Mouse (Mus musculus): ENCODE data around the gene Nmnat2. TPM values are rescaled to one million over a fixed set of nuclear protein-coding genes. Genes with fewer than 3 reads are reported as not detected.
A peak's percentile ranks its signal among the peaks of the same experiment; 100 is the strongest.

The Nmnat2 gene
- polyA plus RNA-seq, 1 experiment from 2014 or later = 38.8 TPM

- Histone ChIP-seq H3K9ac (no peak overlapping the region), H3K27ac (no peak overlapping the region), H3K4me2 (no peak overlapping the region), H3K9me3 (replicated peaks) (no peaks in the 10 kb centered on the region), H3K36me3 (ENCODE audit: poor library complexity, severe bottlenecking) (no peaks in the 10 kb centered on the region), H3K4me3 (no peak overlapping the region), H3K27me3 (no peaks in the 10 kb centered on the region), H3K4me1 (peaks cover 29% of the 10 kb centered on the region)
- no peak for ATAC-seq
- 80% methylated on average over 6 of the region's 6 CpGs for WGBS
These were observed 76.6 kb downstream of the Nmnat2 start for GRCm38 (mm10) chr1:153031345-153031744.

DNA sequence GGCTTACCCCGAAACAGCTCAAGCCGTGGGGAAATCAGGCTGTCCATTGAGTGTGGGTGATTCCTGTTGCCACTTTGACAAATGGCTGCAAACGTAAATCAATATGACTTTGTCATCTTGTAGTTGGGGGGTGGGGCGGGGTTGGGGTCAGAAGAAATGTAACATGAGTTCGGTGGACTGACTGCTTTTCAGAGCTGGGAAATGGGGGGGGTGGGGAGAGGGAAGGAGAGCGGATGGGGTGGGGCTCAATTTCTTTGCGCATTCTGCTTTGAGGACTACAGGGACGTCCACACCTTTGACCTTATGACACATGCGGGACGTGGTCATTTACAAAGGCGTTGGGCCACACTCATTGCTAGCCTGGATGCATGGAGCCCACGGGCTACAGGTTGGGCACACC, 77.2 kb downstream of the Nmnat2 start:
- Histone ChIP-seq H3K4me3 (no peak overlapping the region), H3K4me1 (peaks cover 30% of the 10 kb centered on the region), H3K27ac (no peak overlapping the region), H3K9me3 (replicated peaks) (no peaks in the 10 kb centered on the region), H3K9ac (no peak overlapping the region), H3K4me2 (no peak overlapping the region), H3K27me3 (no peaks in the 10 kb centered on the region), H3K36me3 (ENCODE audit: poor library complexity, severe bottlenecking) (no peaks in the 10 kb centered on the region)
- 93% methylated on average over 12 of the region's 12 CpGs for WGBS
- no peak for ATAC-seq

DNA sequence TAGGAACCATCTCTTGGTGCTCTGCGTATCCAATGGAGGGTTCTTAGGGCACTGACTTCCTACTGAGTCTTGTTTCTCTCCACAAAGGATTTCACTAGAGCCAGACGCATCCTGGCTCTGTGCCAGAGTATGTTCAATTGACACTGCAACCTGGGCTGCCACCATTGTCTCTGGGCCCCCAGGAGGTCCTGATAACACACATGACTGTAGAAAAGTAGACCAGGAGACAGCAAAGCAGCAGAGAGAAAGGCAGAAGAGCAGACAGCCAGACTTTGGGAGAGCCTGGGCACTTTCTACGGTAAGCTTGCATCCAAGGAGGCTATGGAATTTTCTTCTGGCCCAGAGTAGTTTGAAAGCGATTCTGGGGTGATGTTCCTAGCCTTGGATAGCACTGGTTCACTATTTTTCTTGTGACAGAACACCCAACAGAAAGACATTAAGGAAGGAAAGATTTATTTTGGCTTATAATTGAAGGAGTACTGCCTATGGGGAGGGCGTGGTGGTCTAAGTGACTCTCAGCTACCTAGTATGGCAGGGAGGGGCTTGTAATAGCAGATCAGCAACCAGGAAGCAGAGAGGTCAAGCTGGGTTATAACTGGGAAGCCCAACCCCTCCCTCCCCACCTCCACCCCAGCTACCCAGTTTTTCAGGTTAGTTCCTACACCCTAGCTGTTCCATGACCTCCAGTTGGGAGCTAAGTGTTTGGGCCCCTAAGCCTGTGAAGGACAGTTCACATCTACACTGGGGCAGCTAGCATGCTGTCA, 78.5 kb downstream of the Nmnat2 start:
- no peak for ATAC-seq
- Histone ChIP-seq H3K27me3 (no peaks in the 10 kb centered on the region), H3K9me3 (replicated peaks) (no peaks in the 10 kb centered on the region), H3K27ac (peak overlapping the region; percentile 35; the same call in 1 of the 2 replicates), H3K4me2 (no peak overlapping the region), H3K4me3 (no peak overlapping the region), H3K4me1 (peaks cover 44% of the 10 kb centered on the region), H3K36me3 (ENCODE audit: poor library complexity, severe bottlenecking) (no peaks in the 10 kb centered on the region), H3K9ac (no peak overlapping the region)
- WGBS = 52% methylated on average over 5 of the region's 5 CpGs

- Histone ChIP-seq H3K4me2 (no peak overlapping the region), H3K27ac (no peak overlapping the region), H3K4me3 (no peak overlapping the region), H3K4me1 (peaks cover 45% of the 10 kb centered on the region), H3K9ac (no peak overlapping the region), H3K27me3 (no peaks in the 10 kb centered on the region), H3K9me3 (replicated peaks) (no peaks in the 10 kb centered on the region), H3K36me3 (ENCODE audit: poor library complexity, severe bottlenecking) (no peaks in the 10 kb centered on the region)
- no peak for ATAC-seq
- WGBS = 87% methylated on average over 7 of the region's 7 CpGs
These were observed 79.3 kb downstream of the Nmnat2 start for GRCm38 (mm10) chr1:153034064-153034463.

GRCm38 (mm10) chr1:153035328-153035944, 80.6 kb downstream of the Nmnat2 start:
- peak; percentile 66 for ATAC-seq
- H3K4me1 ChIP-seq = peaks cover 51% of the 10 kb centered on the region
- H3K4me3 ChIP-seq = no peak overlapping the region
- H3K4me2 ChIP-seq = peak overlapping the region; percentile 15; the same call in 1 of the 2 replicates
- peak overlapping the region; percentile 87 for H3K27ac ChIP-seq
- no peaks in the 10 kb centered on the region for H3K27me3 ChIP-seq
- H3K9me3 ChIP-seq (replicated peaks) = no peaks in the 10 kb centered on the region
- WGBS = 37% methylated on average over 6 of the region's 6 CpGs
- H3K36me3 ChIP-seq (ENCODE audit: poor library complexity, severe bottlenecking) = no peaks in the 10 kb centered on the region
- peak overlapping the region; percentile 40; the same call in 1 of the 2 replicates for H3K9ac ChIP-seq

DNA sequence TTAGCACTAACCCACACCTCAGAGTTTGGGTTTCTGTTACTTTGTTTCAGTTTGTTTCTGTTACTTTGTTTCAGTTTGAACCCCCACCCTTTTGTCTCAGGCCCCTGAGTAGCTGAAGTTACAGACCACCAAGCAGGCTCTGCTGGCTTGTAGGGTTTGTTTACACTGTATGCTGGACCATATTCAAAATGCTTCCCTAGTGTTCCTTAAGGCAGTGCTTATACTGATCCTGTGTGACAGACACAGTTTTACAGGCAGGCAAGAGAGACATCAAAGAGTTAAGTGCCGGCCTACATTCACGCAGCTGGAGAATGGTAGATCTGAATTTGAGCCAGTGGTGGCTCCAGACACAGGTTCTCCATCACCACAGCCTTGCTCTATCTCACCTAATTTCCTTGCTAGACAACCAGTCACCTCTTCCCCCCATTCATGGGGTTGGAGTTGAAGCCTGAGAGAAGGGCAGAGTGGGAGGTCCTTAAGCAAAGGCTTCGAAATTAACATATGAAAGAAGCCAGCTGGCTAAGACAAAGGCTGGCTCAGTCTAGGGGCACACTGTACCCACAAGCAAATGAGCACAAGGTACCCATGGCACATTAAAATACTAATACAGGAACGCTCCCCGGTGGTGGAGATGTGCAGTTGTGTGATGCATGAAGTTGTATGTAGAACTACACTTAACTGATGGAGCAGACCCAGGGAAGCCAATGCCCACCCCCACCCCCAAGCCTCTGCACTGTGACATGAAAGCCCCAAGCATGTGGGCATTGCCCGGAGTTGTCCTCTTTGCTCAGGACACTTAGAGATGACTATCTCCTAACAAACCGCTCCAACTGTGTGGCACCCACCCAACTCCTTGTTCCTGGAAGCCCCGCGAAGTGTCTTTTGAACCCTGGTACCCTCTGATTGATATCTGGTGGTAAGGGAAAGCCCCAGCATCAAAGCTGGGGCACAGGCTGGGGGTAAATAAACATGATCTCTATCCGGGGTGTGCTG, 82.9 kb downstream of the Nmnat2 start:
- peaks cover 50% of the 10 kb centered on the region for H3K4me1 ChIP-seq
- peak; percentile 91 for ATAC-seq
- no peak overlapping the region for H3K4me3 ChIP-seq
- no peaks in the 10 kb centered on the region for H3K36me3 ChIP-seq (ENCODE audit: poor library complexity, severe bottlenecking)
- no peak overlapping the region for H3K9ac ChIP-seq
- H3K27ac ChIP-seq = peak overlapping the region; percentile 87
- H3K9me3 ChIP-seq (replicated peaks) = no peaks in the 10 kb centered on the region
- H3K27me3 ChIP-seq = no peaks in the 10 kb centered on the region
- 0 out of 2 replicates have a peak overlapping the region, but pooled peaks have one; percentile 7 for H3K4me2 ChIP-seq
- 45% methylated on average over 10 of the region's 10 CpGs for WGBS

GRCm38 (mm10) chr1:153040091-153040490, 85.3 kb downstream of the Nmnat2 start:
- 12% methylated on average over 3 of the region's 3 CpGs for WGBS
- H3K4me1 ChIP-seq = peaks cover 50% of the 10 kb centered on the region
- no peak for ATAC-seq
- H3K36me3 ChIP-seq (ENCODE audit: poor library complexity, severe bottlenecking) = no peaks in the 10 kb centered on the region
- no peak overlapping the region for H3K9ac ChIP-seq
- H3K4me2 ChIP-seq = no peak overlapping the region
- no peaks in the 10 kb centered on the region for H3K9me3 ChIP-seq (replicated peaks)
- H3K4me3 ChIP-seq = no peak overlapping the region
- no peak overlapping the region for H3K27ac ChIP-seq
- H3K27me3 ChIP-seq = peaks cover 7% of the 10 kb centered on the region; the same call in 1 of the 2 replicates

- no peak overlapping the region for H3K4me3 ChIP-seq
- no peak overlapping the region for H3K27ac ChIP-seq
- no peak overlapping the region for H3K4me2 ChIP-seq
- no peaks in the 10 kb centered on the region for H3K36me3 ChIP-seq (ENCODE audit: poor library complexity, severe bottlenecking)
- H3K9ac ChIP-seq = no peak overlapping the region
- no peaks in the 10 kb centered on the region for H3K9me3 ChIP-seq (replicated peaks)
- peaks cover 43% of the 10 kb centered on the region for H3K4me1 ChIP-seq
- no peak for ATAC-seq
- peaks cover 14% of the 10 kb centered on the region; the same call in 1 of the 2 replicates for H3K27me3 ChIP-seq
- 77% methylated on average over 2 of the region's 2 CpGs for WGBS
These were observed 86.3 kb downstream of the Nmnat2 start for GRCm38 (mm10) chr1:153041046-153041445.

GRCm38 (mm10) chr1:153042318-153042717, 87.5 kb downstream of the Nmnat2 start:
- no peak for ATAC-seq
- H3K4me1 ChIP-seq = peaks cover 35% of the 10 kb centered on the region
- no peak overlapping the region for H3K4me2 ChIP-seq
- WGBS = 73% methylated on average over 2 of the region's 2 CpGs
- peaks cover 25% of the 10 kb centered on the region; the same call in 1 of the 2 replicates for H3K27me3 ChIP-seq
- H3K9ac ChIP-seq = no peak overlapping the region
- no peaks in the 10 kb centered on the region for H3K9me3 ChIP-seq (replicated peaks)
- no peak overlapping the region for H3K27ac ChIP-seq
- no peak overlapping the region for H3K4me3 ChIP-seq
- H3K36me3 ChIP-seq (ENCODE audit: poor library complexity, severe bottlenecking) = no peaks in the 10 kb centered on the region

DNA sequence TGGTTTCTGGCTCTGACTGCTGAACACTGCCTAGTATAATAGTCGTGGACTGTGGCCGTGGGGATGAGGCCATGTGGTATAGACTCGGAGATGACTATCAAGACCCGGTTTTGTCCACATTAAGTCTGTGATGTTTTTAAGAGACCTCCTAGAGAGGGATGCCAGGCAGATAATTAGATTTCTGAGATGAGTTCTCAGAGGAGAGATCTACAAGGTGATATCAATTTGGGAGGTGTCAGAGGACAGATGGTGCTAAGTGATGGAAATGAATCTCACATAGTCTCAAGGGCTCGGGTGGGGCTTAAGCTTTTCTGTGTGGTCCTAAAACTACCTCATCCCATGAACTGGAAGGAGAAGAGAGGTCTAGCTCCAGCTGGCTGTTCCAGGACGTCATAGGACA, 88.5 kb downstream of the Nmnat2 start:
- Histone ChIP-seq H3K27me3 (peaks cover 34% of the 10 kb centered on the region; the same call in 1 of the 2 replicates), H3K4me1 (peaks cover 30% of the 10 kb centered on the region), H3K4me2 (no peak overlapping the region), H3K9me3 (replicated peaks) (no peaks in the 10 kb centered on the region), H3K4me3 (no peak overlapping the region), H3K9ac (no peak overlapping the region), H3K27ac (no peak overlapping the region), H3K36me3 (ENCODE audit: poor library complexity, severe bottlenecking) (no peaks in the 10 kb centered on the region)
- ATAC-seq = no peak
- WGBS = 53% methylated on average over 6 of the region's 6 CpGs

DNA sequence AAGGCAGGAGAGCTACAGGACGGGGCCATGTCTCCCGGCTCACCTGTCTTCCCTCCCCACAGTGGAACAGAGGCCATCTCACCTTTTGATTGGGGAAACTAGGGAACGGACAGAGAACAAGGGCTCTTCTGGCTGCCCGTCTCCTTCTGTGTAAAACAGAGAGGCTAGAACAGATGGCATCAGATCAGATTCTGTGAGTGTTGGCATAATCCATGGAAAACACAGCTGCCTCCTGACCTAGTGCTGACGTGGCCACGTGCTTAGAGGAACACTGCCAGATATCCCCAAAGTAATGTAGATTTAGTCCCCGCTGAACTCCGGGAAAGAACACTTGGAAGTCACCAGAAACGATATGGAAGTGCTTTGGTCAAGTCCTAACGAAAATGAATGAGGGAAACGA, 90.6 kb downstream of the Nmnat2 start:
- 61% methylated on average over 11 of the region's 11 CpGs for WGBS
- peaks cover 44% of the 10 kb centered on the region for H3K27me3 ChIP-seq
- peaks cover 24% of the 10 kb centered on the region for H3K4me1 ChIP-seq
- peak; percentile 73 for ATAC-seq
- no peaks in the 10 kb centered on the region for H3K9me3 ChIP-seq (replicated peaks)
- H3K4me2 ChIP-seq = no peak overlapping the region
- no peak overlapping the region for H3K9ac ChIP-seq
- H3K27ac ChIP-seq = no peak overlapping the region
- H3K36me3 ChIP-seq (ENCODE audit: poor library complexity, severe bottlenecking) = no peaks in the 10 kb centered on the region
- no peak overlapping the region for H3K4me3 ChIP-seq

Measured in forebrain, embryonic 13.5 days (tissue).